Mouse (Mus musculus): ENCODE results near the gene Pla2g4e.

Gene Pla2g4e

DNA sequence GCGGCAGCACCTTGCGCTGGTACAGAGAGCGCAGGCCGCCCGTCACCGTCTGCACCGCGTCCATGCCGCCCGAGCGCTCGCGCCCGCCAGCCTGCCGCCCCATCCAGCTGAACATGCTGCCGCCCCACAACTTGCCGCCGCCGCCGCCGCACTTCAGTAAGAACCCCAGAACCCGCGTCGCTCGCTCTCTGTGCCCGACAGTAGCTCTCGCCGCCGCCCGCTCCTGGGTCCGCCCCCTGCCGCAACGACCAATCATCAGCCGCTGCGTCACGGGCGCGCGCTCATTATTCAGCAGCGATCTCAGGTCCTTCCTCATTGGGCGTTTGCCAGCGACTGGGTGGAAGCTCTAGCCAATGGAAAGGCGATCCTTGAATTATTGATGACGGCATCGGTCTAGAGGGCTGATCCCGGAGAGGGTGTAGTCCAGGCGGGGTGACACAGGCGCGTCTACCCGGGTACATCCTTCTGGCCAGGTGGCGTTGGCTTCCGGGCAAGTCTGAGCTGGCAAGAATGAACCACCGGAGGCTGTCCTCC, 90.7 kb downstream of the Pla2g4e start, which contains the start of gene Ehd4:
TSS of gene Ehd4 (minus strand) at position 246 of the 534 bp plus-strand sequence.
- peak; percentile 90 for DNase-seq (ENCODE audit: low read depth, low spot score)

DNA sequence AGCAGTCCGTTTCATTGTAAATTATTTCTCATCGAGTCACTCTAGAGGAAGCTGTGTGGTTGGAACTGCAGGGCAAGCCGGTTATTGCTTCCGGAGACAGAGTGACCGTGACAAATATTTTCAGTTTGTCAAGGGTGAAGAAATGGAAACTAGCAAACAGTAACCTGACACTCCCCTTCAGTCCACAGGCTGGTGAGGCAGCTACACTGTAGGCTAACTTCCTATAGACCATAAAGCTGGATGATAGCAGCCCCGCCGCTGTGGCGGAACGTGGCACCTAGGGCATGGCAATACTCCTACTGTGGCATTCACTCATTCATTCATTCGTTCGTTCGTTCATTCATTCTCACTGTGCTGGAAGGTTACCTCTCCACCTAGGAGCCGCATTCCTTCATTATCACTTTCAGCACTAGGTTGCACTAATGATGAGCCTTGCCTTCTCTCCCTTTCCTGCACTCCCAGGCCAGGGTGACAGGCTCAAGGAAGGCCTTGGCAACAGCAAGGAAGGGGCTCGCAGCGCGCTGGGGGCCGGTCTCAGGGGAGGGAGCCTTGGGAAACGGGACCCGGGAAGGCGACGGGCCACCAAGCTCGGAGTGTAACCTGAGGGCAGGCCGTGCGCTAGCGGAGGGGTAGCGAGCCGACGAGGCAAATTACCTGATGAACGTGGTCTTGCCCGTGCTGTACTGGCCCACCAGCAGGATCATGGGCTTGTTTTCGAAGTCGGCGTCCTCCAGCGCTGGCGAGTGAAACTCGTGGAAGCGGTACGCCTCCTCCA, 91.4 kb downstream of the Pla2g4e start:
- no peak for DNase-seq (ENCODE audit: low read depth, low spot score)

DNA sequence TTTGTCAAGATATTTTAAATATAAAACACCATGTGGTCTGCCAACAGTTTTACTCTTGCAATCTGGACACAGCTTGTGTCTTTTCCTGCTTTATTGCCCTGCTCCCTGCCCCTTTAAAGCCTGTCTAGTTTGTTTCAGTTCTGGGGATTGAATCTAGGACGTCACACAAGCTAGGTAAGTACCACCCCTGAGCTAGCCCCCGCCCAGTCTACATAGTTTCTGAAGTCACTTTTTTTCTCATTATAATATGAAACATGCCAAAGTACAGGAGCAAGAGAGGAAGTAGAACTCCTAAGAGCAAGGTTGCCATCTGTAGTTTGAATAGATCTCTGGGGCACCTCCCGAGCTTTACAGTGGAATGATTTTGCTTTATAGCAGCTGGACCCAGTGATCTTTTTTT, 94.6 kb downstream of the Pla2g4e start:
- DNase-seq (ENCODE audit: low read depth, low spot score): no peak

DNA sequence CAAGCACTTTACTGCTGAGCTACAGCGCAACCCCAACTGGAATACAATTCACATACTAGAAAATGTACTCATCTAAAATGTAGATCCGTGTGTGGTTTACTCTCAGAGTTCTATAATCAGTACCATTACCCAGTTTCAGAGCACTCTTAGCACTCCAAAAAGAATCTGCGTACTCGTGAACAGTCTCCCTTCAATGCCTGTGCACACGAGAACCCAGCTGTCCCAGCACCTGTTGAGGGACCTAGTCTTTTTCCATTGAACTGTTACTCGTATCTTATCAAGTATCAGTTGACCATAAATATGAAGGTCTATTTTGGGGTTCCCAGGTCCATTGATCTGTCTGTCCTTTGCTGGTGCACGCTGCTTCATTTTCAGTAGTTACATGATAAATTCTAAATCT, 95.5 kb downstream of the Pla2g4e start:
- DNase-seq (ENCODE audit: low read depth, low spot score): no peak

DNA sequence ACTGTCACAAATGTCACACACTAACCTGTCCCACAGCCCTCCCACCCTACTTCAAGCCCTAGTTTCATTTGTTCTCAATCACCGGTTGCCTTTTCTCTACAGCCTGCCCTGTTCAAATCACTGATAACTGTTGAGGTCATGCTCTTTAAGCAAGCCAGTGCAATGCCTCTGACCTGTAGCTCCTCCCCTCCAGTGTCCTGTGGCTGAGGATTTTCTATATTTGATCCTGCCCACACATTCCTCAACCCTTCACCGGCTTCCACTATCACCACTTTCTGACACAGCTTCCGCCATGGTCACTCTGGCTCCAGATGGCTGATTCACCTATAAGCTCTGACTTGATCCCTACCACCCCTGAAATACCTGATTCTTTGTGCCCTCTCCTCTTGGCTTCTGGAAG, 97.1 kb downstream of the Pla2g4e start:
- DNase-seq (ENCODE audit: low read depth, low spot score): no peak

DNA sequence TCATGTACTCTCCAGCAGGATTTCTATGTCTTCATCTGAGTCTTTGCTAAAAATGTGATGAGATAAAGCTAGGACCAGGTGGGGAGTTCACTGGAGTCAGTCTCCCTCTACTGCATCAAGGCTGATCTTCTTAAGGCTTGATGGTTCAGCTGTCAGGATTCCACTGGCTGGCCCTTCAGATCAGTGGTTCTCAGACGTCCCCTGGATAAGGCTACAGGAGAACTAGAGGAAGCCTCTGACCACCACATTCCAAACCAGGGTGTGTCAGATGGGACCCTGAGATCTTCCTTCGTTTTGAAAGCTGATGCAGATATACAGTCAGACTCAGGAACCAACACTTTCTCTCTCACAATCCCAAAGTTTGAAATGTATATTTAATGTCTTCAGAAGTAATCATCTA, 97.8 kb downstream of the Pla2g4e start:
- DNase-seq (ENCODE audit: low read depth, low spot score): no peak

DNA sequence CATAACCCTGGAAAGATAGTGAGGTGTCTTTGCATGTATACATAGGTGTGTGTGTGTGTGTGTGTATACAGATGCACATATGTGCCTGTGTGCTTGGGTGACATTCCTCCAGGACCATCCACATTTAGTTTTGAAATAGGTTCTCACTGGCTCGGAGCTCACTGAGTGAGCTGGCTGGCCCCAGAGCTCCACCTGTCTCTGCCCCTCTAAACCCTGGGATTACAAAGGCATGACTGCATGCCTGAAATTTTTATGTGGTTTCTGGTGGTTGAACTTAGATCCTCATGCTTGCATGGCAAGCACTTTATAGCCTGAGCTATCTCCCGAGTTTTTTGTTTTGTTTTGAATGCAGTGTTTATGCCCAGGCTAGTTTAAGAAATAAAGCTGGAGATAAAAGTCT, 98.6 kb downstream of the Pla2g4e start:
- no peak for DNase-seq (ENCODE audit: low read depth, low spot score)

DNA sequence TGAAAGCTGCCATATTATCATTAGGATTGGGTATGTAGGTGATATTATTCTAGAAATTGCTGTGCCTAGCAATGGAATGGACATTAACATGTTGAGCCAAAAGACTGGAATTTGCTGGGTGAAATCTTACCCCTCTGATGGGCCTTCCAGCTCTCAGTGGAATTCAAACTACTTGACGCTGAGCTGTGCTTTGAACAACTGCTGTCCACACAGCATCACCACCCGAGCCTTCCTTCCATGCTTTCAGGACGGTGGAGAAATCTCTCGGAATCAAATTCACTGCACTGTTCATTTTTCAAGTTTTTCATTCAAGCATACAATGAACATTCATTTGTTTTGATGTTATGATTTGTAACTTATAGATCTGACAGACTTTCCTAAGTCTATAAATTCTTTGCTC, 100.7 kb downstream of the Pla2g4e start:
- no peak for DNase-seq (ENCODE audit: low read depth, low spot score)

DNA sequence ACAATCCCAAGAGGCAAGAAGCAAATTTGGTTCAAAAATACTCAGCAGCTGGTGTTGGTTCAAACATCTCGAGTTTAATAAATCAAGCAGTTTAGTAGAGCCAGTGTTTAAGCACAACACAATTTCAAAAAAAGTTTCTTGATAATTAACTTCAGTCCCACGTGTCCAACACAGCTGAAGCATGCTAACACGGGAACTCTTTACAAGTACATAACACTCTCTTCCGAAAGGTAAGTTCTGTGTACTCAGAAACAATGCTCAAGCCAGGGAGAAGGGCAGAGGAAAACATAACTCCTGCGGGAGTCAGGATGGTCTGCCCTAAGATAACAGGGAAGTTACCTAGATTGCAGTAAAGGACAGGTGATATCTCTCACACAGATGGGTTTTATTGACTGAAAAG, 102.8 kb downstream of the Pla2g4e start:
- DNase-seq (ENCODE audit: low read depth, low spot score): no peak

DNA sequence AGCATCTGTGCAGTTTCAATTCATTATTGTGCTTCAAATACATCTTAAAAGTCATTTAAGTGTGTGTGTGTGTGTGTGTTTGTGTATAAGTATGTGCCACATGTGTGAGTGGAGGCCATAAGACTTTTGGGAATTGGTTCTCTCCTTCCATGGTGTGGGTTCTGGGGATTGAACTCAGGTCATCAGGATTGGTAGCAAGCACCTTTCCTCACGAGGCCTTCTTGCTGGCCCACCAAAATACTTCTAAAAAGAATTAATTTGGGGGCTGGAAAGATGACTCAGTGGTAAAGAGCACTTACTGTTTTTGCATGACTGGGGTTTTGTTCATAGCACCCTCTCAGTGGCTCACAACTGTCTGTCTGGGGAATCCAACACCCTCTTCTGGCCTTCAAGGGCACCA, 103.5 kb downstream of the Pla2g4e start:
- no peak for DNase-seq (ENCODE audit: low read depth, low spot score)

DNA sequence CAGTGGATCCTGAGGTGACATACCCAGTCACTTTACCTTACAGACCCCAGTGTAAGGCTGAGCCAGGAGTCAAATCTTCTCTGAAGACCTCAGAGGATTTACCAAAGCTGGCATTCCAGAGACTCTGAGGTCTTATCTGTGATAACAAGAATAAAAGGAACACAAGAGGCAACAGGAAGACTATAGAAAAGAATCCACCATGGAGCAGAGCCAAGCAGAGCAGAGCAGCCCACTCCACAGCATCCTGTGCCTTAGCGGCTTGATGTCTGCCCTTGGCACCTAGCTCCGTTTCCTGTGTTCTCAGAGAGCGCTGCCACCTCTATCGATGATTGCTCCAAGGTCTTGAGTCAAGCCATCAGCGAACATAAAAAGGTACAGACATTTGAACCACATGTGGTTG, 104.8 kb downstream of the Pla2g4e start:
- no peak for DNase-seq (ENCODE audit: low read depth, low spot score)

DNA sequence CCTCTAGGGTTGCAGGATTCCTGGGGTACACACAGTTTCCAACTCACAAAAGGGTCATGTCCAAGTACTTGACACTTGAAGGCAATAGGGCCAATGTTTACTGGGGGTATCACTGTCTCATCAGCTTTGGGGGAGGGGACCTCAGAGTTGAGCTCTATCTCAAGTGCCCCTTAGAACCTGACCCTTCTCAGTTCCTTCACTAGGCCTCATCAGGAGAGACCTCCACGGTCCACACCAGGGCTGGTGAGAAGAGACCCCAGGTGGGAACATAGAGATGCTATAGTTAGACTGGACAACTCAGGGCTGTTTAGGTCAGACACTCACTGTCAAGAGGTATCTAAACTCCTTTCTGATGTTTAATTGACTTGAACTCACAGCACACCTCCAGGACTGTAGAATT, 106.0 kb downstream of the Pla2g4e start:
- DNase-seq (ENCODE audit: low read depth, low spot score): no peak

DNA sequence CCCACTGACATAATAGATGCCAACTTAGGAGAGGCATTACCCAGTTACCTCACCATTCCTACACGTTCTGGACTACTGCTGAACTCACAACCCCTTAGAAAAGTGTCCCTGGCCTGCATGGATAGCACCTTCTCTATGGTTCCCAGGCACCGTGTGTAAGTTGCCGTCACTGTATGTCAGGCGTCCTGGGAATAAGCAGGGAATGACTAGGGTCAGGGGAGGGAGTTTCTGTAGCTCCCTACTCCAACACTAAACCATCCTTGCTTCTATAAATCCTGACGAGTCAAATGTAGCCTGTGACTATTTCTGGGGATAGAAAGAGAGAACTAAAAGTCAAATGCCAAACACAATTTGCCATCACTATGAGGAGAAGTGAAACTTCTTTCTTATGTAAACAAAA, 107.9 kb downstream of the Pla2g4e start:
- DNase-seq (ENCODE audit: low read depth, low spot score): no peak

DNA sequence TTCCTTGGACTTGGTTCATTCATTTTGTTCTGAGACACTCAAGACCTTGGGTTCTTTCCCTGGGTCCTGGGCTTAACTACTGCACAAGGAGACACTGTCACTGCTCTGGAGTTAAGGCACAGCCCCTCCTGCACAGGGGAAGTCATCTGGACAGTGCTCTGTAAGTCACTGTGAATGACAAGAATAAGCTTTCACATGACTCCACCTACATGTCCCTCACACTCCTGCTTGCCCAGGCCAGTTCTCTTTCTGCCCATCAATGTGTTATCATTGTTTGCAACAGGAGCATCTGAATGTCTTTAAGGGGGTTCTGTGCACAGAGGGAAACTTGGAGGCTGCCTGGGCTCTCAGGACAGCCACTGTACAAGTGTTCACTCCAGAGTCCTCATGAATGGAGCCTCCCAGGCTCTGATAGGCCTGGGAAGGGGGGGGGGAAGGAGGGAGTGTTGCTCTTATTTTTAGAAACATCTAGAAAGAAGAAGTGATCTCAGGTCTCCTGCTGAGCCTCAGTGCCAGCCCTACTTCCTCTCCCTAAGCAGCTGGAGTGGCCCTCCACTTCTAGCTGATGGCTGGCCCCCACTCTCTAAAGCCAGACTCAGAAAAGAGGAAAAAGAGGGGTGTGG, 110.6 kb downstream of the Pla2g4e start:
- DNase-seq (ENCODE audit: low read depth, low spot score): no peak

DNA sequence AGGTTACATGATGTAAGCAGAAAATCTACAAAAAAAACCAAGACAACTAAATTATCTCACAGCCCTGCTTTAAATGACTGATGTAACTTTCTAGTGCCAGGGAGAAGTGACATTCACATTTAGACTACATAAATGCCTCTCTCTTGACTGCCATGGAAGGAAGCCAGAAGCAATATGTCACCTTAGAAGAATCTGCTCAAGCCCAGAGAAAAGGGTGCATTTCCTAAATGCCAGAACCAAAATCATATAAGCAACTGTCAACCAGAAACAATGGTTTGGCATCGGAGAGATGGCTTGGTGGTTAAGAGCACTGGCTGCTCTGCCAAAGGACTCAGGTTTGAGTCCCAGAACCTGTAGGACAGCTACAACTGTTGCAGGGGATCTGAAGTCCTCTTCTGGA, 113.3 kb downstream of the Pla2g4e start:
- no peak for DNase-seq (ENCODE audit: low read depth, low spot score)

DNA sequence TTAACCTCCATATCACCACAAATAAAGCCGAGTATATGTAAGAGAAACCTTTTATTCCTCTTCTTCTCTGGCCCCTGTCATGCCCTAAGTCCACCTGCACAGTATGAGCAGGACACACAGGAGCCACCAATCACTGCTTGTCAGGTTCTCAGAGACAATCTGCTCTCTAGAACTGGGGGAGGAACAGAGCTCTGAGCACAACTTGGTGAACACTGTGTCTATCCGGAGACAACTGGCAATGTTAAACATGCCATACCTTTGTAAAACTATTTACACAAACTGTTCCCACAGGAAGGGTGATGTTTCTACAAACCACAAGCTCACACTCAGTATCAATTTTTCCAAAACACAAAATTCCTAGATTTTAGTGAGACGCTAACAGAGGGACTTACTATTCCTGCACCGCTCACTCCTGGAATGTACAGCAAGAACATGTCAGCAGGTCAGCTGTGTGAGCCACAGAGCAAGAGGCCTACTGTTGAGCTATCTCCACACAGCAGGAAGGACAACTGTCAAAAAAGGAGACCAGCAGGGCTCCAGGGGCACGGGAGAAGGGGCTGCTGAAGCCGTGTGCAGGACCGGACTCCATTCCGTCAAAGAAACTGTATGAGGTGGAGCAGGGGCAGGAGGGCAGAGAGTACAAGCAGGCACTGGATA, 115.8 kb downstream of the Pla2g4e start:
- DNase-seq (ENCODE audit: low read depth, low spot score): no peak

DNA sequence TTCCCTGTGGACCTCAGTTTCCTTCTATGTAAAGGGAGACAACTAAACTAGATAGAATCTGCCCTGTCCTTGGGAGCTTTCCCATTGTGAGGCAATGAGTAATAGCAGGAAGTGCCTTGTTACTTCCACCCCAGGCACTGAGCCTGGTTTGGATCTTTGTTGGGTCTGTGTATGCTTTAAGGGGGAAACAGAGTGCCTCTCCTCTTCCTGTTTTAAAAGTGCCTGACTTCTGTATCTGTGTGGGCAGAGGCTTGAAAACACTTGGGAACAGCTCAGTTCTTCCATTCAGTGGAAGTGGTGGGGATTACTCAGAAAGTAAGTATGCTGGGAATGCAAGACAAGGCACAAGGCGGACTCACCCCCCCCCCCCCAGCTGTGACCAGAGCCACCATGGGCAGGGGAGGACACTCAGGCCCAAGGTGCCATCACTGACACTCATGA, 116.5 kb downstream of the Pla2g4e start:
- no peak for DNase-seq (ENCODE audit: low read depth, low spot score)

DNA sequence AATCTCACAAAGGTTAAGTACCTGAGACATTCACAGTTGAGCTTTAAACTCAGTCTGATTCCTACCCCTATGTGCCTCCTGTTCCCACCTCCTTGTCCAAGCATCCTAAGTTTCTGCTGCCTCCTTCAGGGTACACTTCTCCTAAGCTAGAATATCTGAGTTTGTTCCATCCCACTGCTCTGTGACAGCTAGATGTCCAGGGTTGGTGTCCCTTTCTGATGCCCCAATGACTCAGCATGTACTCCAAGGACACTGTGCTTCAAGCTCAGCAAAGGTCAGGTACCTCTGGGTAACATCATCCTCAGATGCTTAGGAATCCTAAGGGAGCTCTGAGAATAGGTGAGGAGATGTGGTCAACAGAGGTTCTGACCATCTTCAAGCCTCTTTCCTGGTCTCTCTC, 117.1 kb downstream of the Pla2g4e start:
- DNase-seq (ENCODE audit: low read depth, low spot score): no peak

DNA sequence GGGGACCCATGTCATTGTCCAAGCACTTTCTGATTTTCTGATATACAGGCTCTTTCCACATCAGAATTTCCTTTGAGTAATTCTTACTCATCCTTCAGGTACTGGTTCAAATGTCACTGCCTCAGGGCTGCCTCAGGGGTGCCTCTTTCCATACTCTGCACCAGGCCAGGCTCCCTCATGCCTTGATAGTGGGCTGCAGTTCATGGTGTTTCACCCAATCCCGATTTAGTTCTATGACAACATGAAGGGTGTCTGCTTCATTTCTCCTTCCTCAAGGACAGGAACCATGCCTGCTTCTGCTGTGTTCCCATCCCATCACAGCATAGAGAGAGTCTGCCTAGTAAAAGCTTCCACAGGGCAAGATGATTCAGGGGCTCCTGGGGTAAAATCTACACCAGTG, 118.2 kb downstream of the Pla2g4e start:
- DNase-seq (ENCODE audit: low read depth, low spot score): no peak

DNA sequence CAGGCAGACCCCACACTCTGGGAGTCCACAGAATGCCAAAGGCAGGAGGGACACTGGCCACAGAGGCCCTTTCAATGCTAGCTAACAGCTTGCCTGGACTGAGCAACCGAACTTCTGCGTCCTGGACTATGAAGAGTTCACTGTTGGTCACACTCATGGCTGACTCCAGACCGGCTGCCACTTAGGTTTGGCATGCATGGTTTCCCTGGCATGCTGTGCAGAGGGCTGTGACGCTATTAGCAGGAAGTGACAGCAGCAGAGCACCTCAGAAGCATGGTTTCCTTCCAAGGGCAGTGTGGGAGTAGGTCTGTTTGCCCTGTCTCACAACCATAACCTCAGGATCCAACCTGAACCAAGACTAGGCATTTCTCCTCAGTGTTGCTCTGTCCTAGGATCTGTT, 118.7 kb downstream of the Pla2g4e start:
- DNase-seq (ENCODE audit: low read depth, low spot score): no peak

DNA sequence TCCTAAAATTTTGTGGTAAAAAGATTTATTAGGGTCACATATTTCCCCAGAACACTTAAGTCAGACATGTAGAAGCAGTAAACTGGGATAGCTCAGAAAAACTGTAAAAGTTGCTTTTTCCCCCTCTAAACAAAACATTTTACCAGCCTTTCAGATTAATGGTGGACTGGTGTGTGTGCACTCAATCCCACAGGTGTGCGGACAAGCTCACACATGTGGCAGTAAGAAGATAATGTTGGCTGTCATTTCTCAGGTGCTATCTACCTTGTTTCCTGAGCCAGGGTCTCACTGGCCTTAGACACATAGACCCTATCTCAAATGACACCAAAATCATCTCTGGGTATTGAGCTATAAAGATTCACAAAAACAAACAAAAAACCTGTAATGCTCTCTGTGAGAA, 119.7 kb downstream of the Pla2g4e start:
- no peak for DNase-seq (ENCODE audit: low read depth, low spot score)

DNA sequence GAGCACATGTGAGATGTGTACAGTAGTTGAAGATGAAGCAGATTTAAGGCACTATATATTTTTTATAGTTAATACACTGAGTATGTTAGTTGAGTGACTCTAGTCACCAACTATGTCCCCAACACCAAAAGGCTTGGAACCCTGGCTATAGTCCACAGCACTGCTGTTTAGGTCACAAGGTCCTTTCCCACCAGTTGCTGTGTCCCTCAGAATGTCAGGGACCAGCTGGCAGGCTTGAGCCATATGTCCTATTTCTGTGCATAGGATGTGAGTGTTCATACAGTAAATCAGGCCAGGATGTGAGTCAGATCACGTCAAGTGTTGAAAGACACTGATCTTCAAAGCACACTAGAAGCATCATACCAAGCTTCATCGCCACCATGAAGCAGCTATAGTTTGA, 120.2 kb downstream of the Pla2g4e start:
- DNase-seq (ENCODE audit: low read depth, low spot score): no peak

DNA sequence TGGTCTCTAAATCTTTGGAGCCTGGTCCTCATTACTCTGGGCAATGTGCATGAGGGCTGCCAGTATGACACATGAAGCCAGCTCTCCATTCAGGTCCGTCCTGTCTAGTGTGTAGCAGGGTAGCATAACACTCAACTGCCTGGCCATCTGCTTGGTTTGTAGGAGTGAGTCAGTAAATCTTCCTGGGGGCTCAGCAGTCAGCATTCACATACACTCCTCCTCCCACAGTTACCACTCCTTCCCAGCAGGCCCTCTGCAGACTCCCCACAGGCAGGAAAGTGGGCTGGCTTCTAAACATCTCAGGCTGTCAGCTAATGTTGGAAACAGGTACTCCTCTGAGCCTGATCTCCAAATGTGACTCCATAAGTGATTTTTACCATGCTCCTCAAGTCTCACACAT, 121.0 kb downstream of the Pla2g4e start:
- DNase-seq (ENCODE audit: low read depth, low spot score): no peak

All from brain, embryonic 18.5 days (tissue).